Mouse (Mus musculus) forebrain, embryonic 11.5 days (tissue): ENCODE results near the gene Ppp2r5e. TPM values are rescaled to one million over a fixed set of nuclear protein-coding genes. Genes with fewer than 3 reads are reported as not detected.

Experiments used
- ATAC-seq: fragments of 200-750 bp; cut with Nextera tagmentation; replicated peaks from 2 replicates; pipeline ENCODE4 v1.8.0; 2017; ENCODE audit warnings: moderate TSS enrichment; ENCODE audit not compliant: low FRiP score
- DNase-seq: peaks from one replicate; pipeline ENCODE4 v3.0.0-alpha.2; 2017; ENCODE audit warnings: low spot score
- H3K27ac ChIP-seq: fragments of 300-500 bp; sonication (generic); 2 replicates; pipeline ENCODE4 v1.5.1; 2014; ENCODE audit warnings: low read depth, low read length
- H3K27me3 ChIP-seq: fragments of 300-500 bp; sonication (generic); 2 replicates; pipeline ENCODE4 v1.6.1; 2014; ENCODE audit warnings: mild to moderate bottlenecking, low read length, mixed read lengths; ENCODE audit not compliant: control insufficient read depth, insufficient read depth
- H3K36me3 ChIP-seq: fragments of 300-500 bp; sonication (generic); 2 replicates; pipeline ENCODE4 v1.6.1; 2014; ENCODE audit warnings: mild to moderate bottlenecking, low read length, moderate library complexity, mixed read lengths; ENCODE audit not compliant: control insufficient read depth, insufficient read depth
- H3K4me1 ChIP-seq: fragments of 300-500 bp; sonication (generic); replicated peaks from 2 replicates; pipeline ENCODE4 v1.6.1; 2014; ENCODE audit warnings: low read length, mixed read lengths; ENCODE audit not compliant: control insufficient read depth, insufficient read depth
- H3K4me2 ChIP-seq: fragments of 300-500 bp; sonication (generic); 2 replicates; pipeline ENCODE4 v1.6.1; 2014; ENCODE audit warnings: low read depth, mild to moderate bottlenecking, low read length, moderate library complexity, mixed read lengths; ENCODE audit not compliant: severe bottlenecking
- H3K4me3 ChIP-seq: fragments of 300-500 bp; sonication (generic); 2 replicates; pipeline ENCODE4 v1.5.1; 2014; ENCODE audit warnings: low read depth, low read length
- H3K9ac ChIP-seq: fragments of 300-500 bp; sonication (generic); 2 replicates; pipeline ENCODE4 v1.6.1; 2014; ENCODE audit warnings: low read length
- H3K9me3 ChIP-seq: fragments of 300-500 bp; sonication (generic); 2 replicates; pipeline ENCODE4 v1.6.1; 2016; ENCODE audit warnings: low read length, mixed read lengths; ENCODE audit not compliant: control insufficient read depth
- WGBS: fragments of 180-500 bp; shearing (Covaris S2); extraction: QIAGEN DNeasy Blood & Tissue Kit; methylation state at CpG from one replicate; pipeline ENCODE4 v1.1.7; 2014; 5-methylcytosine and 5-hydroxymethylcytosine counted together
- polyA plus RNA-seq: library from polyadenylated mRNA; unstranded; fragments of >200 nt; fragmentation: Nextera tagmentation; extraction: Ambion mirVana; gene quantifications from 2 replicates; pipeline ENCODE4 v1.2.1, GENCODE M21; 2014

The Ppp2r5e gene
- polyA plus RNA-seq, 1 experiment from 2014 or later: 26.1 TPM

- DNase-seq: no peak
- WGBS: 69% methylated on average over 3 of the region's 3 CpGs
Observed at GRCm38 (mm10) chr12:75543346-75543745, 52.7 kb downstream of the Ppp2r5e start.

GRCm38 (mm10) chr12:75540621-75541171 is 55.3 kb downstream of the Ppp2r5e start:
- Histone ChIP-seq H3K9ac (no peak overlapping the region), H3K27ac (no peak overlapping the region), H3K4me1 (peaks cover 6% of the 10 kb centered on the region; the same call in 1 of the 2 replicates), H3K36me3 (no peaks in the 10 kb centered on the region), H3K4me3 (no peak overlapping the region), H3K4me2 (no peak overlapping the region), H3K27me3 (no peaks in the 10 kb centered on the region), H3K9me3 (no peaks in the 10 kb centered on the region)
- DNase-seq (no peak), ATAC-seq (no peak)
- WGBS: 81% methylated on average over 5 of the region's 5 CpGs

More at GRCm38 (mm10) chr12:75543346-75543745, 52.7 kb downstream of the Ppp2r5e start:
- Histone ChIP-seq H3K4me2 (no peak overlapping the region), H3K36me3 (no peaks in the 10 kb centered on the region), H3K9me3 (no peaks in the 10 kb centered on the region), H3K4me3 (no peak overlapping the region), H3K27ac (no peak overlapping the region), H3K9ac (no peak overlapping the region), H3K27me3 (no peaks in the 10 kb centered on the region), H3K4me1 (no peaks in the 10 kb centered on the region)
- ATAC-seq: no peak

DNA sequence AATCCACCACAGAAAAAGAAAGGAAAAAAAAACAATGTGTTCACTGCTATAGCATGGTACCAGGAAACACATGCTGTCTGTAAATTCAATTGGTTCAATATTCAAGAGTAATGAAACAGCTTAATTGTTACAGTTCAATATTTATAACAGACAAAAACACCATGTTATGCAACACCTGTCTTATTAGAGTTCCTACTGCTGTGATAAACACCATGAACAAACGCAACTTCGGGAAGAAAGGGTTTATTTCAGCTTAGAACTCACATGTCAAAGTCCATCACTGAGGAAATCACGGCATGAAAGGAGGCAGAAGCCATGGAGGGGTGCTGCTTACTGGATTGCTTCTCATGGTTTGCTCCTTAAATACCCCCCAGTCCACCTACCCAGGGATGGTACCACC is 56.8 kb downstream of the Ppp2r5e start:
- peaks cover 6% of the 10 kb centered on the region; the same call in 1 of the 2 replicates for H3K4me1 ChIP-seq
- no peak overlapping the region for H3K9ac ChIP-seq
- WGBS: 88% methylated on average over 3 of the region's 3 CpGs
- no peaks in the 10 kb centered on the region for H3K9me3 ChIP-seq
- H3K4me3 ChIP-seq: no peak overlapping the region
- DNase-seq: no peak
- H3K27me3 ChIP-seq: no peaks in the 10 kb centered on the region
- ATAC-seq: no peak
- H3K27ac ChIP-seq: no peak overlapping the region
- no peak overlapping the region for H3K4me2 ChIP-seq
- no peaks in the 10 kb centered on the region for H3K36me3 ChIP-seq

DNA sequence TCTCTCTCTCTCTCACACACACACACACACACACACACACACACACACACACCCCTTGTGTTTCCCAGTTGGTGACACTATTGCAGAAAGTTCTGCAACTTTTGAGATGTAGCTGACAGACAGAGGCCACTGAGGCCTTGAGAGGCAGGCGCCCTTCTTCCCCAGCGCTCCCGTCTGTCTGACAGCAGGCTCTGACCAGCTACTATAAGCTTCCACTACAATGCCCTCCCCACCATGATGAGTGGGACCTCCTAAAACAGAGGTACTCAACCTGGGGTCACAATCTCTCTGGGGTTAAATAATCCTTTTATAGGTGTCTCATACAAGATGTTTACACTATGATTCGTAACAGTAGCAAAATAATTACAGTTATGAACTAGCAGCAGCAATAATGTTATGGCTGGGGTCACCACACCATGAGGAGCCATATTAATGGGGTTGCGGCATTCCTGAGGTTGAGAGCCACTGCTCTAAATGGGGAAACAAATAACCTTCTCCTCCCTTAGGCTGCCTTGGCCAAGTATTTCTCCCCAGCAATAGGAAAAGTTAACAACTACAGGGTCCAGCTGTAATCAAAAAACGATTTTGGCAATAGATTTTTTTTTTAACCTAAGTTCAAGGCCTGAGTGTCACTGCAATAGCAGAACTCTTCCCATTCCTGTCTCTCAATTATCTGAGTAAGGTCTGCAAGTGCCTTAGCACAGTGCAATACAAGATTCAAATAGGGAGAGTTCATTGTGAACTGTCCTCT is 58.2 kb downstream of the Ppp2r5e start:
- peaks cover 6% of the 10 kb centered on the region; the same call in 1 of the 2 replicates for H3K4me1 ChIP-seq
- no peak overlapping the region for H3K4me2 ChIP-seq
- no peak overlapping the region for H3K9ac ChIP-seq
- H3K27me3 ChIP-seq: no peaks in the 10 kb centered on the region
- ATAC-seq: no peak
- 52% methylated on average over 6 of the region's 6 CpGs for WGBS
- no peaks in the 10 kb centered on the region for H3K36me3 ChIP-seq
- H3K27ac ChIP-seq: no peak overlapping the region
- no peaks in the 10 kb centered on the region for H3K9me3 ChIP-seq
- H3K4me3 ChIP-seq: no peak overlapping the region
- DNase-seq: no peak

DNA sequence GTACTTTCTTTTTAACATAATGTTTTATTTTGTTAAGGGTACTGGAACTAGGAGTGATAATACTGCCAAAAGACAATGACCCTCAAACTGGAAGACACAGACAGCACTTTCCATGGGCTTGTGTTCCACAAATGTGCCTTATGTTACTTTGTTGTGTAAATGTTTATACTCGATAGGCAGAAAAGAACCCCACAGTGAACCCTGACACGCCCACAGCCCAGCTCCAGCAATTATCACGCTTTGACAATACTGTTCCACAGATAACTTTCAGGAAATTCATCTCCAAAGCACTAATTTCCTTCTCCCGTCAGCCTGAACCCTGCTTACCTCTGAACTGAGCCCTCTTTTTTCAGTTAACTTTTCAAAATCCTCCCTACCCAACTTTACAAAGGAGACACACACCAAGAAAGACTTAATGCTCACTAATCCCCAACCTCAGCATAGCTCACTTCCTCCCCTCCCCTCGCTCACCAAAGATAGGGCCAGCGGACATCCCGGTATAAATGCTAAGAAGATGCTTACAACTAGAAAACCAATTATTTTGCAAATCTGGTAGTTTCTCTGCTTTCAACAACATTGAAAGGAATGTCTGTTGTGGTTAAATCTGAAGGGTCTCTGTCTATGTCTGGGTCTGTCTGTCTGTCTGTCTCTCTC is 58.9 kb downstream of the Ppp2r5e start:
- no peaks in the 10 kb centered on the region for H3K36me3 ChIP-seq
- H3K27ac ChIP-seq: no peak overlapping the region
- DNase-seq (no peak), ATAC-seq (no peak)
- H3K27me3 ChIP-seq: no peaks in the 10 kb centered on the region
- H3K4me1 ChIP-seq: peaks cover 6% of the 10 kb centered on the region; the same call in 1 of the 2 replicates
- no peak overlapping the region for H3K9ac ChIP-seq
- no peak overlapping the region for H3K4me2 ChIP-seq
- WGBS: 15% methylated on average over 7 of the region's 7 CpGs
- H3K4me3 ChIP-seq: no peak overlapping the region
- no peaks in the 10 kb centered on the region for H3K9me3 ChIP-seq

DNA sequence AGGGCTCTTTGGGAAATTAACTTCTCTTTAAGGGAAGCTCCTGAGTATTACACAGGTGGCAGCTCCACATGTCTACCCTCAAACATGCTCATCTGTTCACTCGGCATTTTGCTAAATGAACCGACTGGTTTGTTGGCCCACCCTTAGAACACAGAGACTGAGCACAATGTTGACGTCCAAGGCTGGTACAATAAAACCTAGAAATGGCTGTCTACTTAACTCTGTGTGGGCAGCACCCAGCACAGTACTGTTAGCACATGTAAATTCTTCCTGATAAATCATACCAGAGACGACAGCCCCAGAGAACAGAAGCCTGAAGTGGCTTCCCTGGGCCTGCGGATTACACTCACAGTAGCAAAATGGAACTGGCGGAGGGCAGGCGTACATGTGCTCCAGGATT is 59.5 kb downstream of the Ppp2r5e start:
- Histone ChIP-seq H3K4me1 (peaks cover 6% of the 10 kb centered on the region; the same call in 1 of the 2 replicates), H3K27ac (no peak overlapping the region), H3K9me3 (no peaks in the 10 kb centered on the region), H3K4me2 (no peak overlapping the region), H3K4me3 (no peak overlapping the region), H3K27me3 (no peaks in the 10 kb centered on the region), H3K36me3 (no peaks in the 10 kb centered on the region), H3K9ac (no peak overlapping the region)
- DNase-seq (no peak), ATAC-seq (no peak)
- 72% methylated on average over 7 of the region's 7 CpGs for WGBS

DNA sequence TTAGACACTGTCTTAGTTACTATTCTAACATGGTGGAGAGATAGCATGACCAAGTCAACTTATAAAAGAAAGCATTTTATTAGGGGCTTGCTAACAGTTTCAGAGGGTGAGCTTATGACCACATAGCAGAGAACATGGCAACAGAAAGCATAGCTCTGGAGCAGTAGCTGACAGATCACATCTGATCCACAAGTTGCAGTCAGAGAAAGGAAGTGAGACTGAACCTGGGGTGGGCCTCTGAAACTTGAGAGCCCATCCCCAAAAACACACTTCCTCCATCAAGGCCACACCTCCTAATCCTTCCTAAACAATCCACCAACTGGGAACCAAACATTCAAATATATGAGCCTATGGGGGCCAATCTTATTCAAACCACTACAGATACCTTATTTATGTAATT is 62.9 kb downstream of the Ppp2r5e start:
- Histone ChIP-seq H3K9me3 (no peaks in the 10 kb centered on the region), H3K27ac (no peak overlapping the region), H3K27me3 (no peaks in the 10 kb centered on the region), H3K4me2 (no peak overlapping the region), H3K4me3 (no peak overlapping the region), H3K4me1 (peaks cover 6% of the 10 kb centered on the region; the same call in 1 of the 2 replicates), H3K36me3 (no peaks in the 10 kb centered on the region), H3K9ac (no peak overlapping the region)
- DNase-seq (no peak), ATAC-seq (no peak)

GRCm38 (mm10) chr12:75531895-75532294 is 64.2 kb downstream of the Ppp2r5e start:
- no peak for DNase-seq
- ATAC-seq: no peak
- no peaks in the 10 kb centered on the region for H3K27me3 ChIP-seq
- H3K36me3 ChIP-seq: no peaks in the 10 kb centered on the region
- no peak overlapping the region for H3K4me2 ChIP-seq
- no peaks in the 10 kb centered on the region for H3K9me3 ChIP-seq
- 84% methylated on average over 2 of the region's 2 CpGs for WGBS
- no peak overlapping the region for H3K27ac ChIP-seq
- H3K4me1 ChIP-seq: peaks cover 2% of the 10 kb centered on the region; the same call in 1 of the 2 replicates
- no peak overlapping the region for H3K4me3 ChIP-seq
- H3K9ac ChIP-seq: no peak overlapping the region
